Mouse (Mus musculus) embryonic fibroblast, embryonic 13.5 days (primary cell): ENCODE results near the gene Btbd2. TPM values are rescaled to one million over a fixed set of nuclear protein-coding genes. Genes with fewer than 3 reads are reported as not detected.
"Not testable (repeated sequence)": the region's sequence is repeated elsewhere in the genome, so short reads cannot be mapped to it uniquely, and the experiment has no call there.

Experiments used
- H3K27ac ChIP-seq: 2 replicates; pipeline ENCODE4 v1.5.1; 2012; ENCODE audit warnings: low read length, control low read depth, inconsistent platforms; ENCODE audit not compliant: insufficient read depth
- H3K4me1 ChIP-seq: 2 replicates; pipeline ENCODE4 v1.6.1; 2011; ENCODE audit warnings: low read length; ENCODE audit not compliant: control insufficient read depth, insufficient read depth
- H3K4me3 ChIP-seq: 2 replicates; pipeline ENCODE4 v1.5.1; 2011; ENCODE audit warnings: mild to moderate bottlenecking, control low read depth, low read length; ENCODE audit not compliant: insufficient read depth
- CTCF ChIP-seq: IDR thresholded peaks from 2 replicates; pipeline ENCODE4 v1.5.1; 2011; ENCODE audit warnings: mild to moderate bottlenecking, control low read depth, low read length, moderate library complexity, borderline replicate concordance; ENCODE audit not compliant: insufficient read depth
- POLR2A ChIP-seq: IDR thresholded peaks from 2 replicates; pipeline ENCODE4 v1.6.1; 2011; ENCODE audit warnings: low read depth, mild to moderate bottlenecking, control low read depth, low read length, moderate library complexity
- polyA plus RNA-seq: library from polyadenylated mRNA; stranded (reverse); fragments of >200 nt; gene quantifications from 2 replicates; pipeline ENCODE4 v1.2.4, GENCODE M21; 2011; ENCODE audit warnings: low read depth; ENCODE audit not compliant: missing spikeins, insufficient read length

The Btbd2 gene
- polyA plus RNA-seq, 1 experiment = 22.1 TPM

DNA sequence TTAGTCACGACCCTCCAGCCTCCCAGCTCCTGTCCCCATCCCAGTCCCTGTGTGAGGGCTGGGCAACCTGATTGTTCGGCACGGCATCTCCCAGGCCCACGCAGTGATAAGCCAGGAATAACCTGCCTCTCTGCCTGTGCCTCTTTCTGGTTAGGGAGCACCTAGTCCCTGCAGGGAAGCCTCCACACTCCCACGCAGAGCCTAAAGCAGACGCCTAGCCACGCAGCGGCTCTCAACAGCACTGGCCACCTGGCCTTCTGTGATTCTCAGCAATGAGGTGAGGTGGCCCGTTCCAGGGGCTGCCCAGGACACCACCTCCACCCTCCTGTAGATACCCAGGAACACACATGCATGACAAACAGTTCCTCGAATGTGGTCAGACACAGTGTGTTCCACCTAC lies 6.5 kb downstream of the Btbd2 start:
- no peak overlapping the region for H3K27ac ChIP-seq
- TF ChIP-seq POLR2A (no peak), CTCF (no peak)
- H3K4me1 ChIP-seq = peaks cover 3% of the 10 kb centered on the region
- no peak overlapping the region for H3K4me3 ChIP-seq

DNA sequence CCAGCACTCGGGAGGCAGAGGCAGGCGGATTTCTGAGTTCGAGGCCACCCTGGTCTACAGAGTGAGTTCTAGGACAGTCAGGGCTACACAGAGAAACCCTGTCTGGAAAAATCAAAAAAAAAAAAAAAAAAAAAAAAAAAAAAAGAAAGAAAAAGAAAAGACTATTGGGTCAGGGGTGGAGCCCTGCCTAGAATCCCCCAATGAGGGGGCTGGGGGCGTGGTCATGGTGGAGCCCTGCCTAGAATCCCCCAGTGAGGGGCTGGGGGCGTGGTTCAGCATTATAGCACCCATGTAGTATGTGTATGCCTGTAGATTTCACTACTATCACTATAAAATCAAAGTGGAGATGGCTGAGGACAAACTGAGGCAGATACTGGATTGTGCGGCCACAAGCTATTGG lies 7.0 kb downstream of the Btbd2 start:
- H3K4me3 ChIP-seq, H3K27ac ChIP-seq, H3K4me1 ChIP-seq: not testable (repeated sequence)

DNA sequence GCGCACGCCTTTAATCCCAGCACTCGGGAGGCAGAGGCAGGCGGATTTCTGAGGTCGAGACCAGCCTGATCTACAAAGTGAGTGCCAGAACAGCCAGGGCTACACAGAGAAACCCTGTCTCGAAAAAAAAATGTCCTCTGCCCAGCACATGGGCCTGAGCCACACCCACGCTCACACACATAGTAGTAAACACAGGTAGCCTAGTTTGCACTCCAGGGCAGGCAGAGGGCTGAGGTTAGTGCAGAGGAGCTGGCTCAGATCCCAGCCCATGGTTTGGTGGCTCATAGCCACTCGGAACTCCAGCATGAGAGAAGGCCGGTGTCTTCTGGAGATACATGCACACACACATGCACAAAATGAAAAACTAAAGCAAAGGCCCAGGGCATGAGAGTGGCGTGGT lies 9.9 kb downstream of the Btbd2 start:
- H3K4me1 ChIP-seq = no peaks in the 10 kb centered on the region
- H3K27ac ChIP-seq = no peak overlapping the region
- TF ChIP-seq CTCF (no peak), POLR2A (no peak)
- H3K4me3 ChIP-seq = no peak overlapping the region

DNA sequence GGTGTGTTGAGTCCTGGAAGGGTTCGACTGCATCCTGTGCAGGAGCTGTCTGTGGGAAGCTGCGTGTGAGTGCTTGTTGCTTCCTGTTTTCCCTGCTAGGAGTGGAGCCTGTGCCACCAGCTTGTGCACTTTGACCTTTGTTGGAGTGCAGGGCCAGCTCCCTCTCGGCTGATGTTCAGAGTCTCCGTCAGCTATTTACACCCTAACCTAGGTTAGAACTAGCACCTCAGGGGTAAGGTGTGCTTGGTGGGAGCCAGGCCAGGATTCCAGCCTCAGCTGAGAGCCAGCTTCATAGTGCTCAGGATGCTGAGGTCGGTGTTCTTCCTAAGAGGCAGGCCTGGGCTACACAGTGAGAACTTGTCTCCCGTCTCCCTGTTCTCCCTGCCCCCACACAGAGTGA lies 21.5 kb downstream of the Btbd2 start:
- TF ChIP-seq POLR2A (no peak), CTCF (no peak)
- Histone ChIP-seq H3K27ac (no peak overlapping the region), H3K4me3 (no peak overlapping the region), H3K4me1 (no peaks in the 10 kb centered on the region)

DNA sequence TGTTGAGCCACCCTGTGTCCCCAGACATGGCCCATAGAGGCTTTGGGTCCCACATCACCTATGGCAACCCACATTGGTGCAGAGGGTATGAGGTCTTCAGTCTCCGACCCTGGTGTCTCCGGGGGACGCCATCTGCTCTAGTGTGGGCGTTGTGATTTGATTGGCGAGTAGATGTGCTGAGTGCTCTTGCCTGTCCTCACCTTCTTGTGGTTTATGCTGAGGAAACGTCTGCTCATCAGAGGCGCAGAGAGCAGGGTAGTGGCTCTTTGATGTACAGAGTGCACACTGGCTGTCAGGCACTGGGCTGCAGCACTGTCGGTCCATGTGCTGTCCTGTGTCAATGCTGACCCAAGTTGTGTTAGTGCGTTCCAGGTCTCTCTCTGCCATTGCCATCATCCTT lies 27.9 kb downstream of the Btbd2 start:
- TF ChIP-seq CTCF (no peak), POLR2A (no peak)
- H3K4me1 ChIP-seq = 0 out of 2 replicates have a peak, but pooled peaks cover 7% of the 10 kb centered on the region
- H3K4me3 ChIP-seq = no peak overlapping the region
- H3K27ac ChIP-seq = no peak overlapping the region

DNA sequence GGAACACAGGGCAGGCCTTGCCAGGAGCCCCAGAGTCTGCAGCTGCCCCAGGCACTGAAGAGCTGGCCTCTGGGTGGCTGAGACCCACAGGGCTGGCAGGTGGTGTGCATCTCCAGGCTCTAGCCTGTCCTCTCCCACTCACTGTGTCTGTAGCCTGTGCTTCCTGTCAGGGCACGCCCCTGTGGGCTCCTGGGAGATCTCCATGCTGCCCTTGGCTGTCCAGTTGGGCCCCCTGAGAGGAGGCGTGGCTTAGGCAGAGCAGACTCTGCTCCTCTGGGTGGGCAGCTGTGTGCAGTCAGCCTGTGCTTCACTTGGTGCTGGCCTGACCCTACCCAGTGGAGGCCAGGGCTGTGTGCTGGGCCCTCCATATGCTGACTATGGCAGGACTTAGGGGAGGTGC lies 29.2 kb downstream of the Btbd2 start:
- Histone ChIP-seq H3K4me1 (0 out of 2 replicates have a peak, but pooled peaks cover 7% of the 10 kb centered on the region), H3K4me3 (no peak overlapping the region), H3K27ac (no peak overlapping the region)
- no peak for TF ChIP-seq POLR2A
- no peak for TF ChIP-seq CTCF

DNA sequence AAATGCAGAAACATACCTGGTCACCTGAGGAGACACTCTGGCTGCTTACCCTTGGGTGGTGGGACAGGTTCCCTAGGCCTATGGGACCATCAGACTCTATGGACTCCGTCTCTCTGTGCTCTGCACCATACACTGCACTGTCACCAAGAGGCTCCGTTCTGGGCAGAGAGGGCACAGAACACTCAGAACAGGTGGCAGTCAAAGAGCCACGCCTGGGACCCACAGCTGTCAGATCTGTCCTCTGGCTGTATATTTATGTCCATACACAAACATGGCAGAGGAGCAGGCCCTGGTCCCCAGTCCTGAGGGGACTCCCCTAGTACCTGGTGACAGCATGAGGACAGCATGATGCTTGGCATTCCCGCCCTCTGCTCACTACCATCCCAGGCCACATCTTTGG lies 31.1 kb downstream of the Btbd2 start:
- Histone ChIP-seq H3K27ac (no peak overlapping the region), H3K4me1 (0 out of 2 replicates have a peak, but pooled peaks cover 7% of the 10 kb centered on the region), H3K4me3 (no peak overlapping the region)
- TF ChIP-seq CTCF = no peak
- no peak for TF ChIP-seq POLR2A

DNA sequence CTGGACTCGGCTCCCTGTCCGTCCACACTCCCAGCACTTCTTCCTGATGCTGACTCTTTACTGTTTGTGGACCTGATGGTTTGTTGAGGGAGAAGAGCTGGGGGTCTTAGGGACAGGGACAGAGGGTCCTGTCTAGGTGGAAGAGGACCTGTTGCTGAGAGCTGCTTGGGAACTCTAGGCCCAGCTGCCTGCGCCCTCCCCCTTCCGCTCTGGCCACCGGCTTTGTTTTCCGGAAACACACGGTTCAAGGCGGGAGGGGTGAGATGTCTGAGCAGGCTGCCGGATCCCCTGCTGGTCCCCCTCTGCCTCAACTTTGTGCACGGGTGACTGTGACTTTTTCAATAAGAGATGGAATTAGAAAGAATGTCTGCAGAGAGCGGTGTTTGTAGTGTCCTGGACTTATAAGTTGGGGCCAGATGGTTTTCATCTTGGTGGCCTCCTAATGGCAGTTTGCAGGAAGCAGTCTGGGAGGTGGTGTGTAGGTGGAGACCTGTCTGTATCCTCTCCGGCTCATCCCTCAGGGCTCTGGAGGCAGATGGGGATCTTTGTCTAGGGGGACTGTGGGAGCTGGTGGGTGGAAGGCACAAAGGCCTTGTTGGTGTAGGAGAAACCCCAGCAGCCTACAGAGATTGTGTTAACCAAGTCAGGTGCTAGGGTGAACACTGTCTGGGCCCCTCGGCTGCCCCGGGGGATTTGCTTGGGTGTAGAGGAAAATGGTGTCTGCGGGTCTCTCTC lies 33.2 kb downstream of the Btbd2 start:
- Histone ChIP-seq H3K27ac (peak overlapping the region; percentile 63), H3K4me3 (peak overlapping the region; percentile 81), H3K4me1 (0 out of 2 replicates have a peak, but pooled peaks cover 7% of the 10 kb centered on the region)
- TF ChIP-seq POLR2A (0 out of 2 replicates have a peak, but pooled peaks have one; percentile 32), CTCF (no peak)

DNA sequence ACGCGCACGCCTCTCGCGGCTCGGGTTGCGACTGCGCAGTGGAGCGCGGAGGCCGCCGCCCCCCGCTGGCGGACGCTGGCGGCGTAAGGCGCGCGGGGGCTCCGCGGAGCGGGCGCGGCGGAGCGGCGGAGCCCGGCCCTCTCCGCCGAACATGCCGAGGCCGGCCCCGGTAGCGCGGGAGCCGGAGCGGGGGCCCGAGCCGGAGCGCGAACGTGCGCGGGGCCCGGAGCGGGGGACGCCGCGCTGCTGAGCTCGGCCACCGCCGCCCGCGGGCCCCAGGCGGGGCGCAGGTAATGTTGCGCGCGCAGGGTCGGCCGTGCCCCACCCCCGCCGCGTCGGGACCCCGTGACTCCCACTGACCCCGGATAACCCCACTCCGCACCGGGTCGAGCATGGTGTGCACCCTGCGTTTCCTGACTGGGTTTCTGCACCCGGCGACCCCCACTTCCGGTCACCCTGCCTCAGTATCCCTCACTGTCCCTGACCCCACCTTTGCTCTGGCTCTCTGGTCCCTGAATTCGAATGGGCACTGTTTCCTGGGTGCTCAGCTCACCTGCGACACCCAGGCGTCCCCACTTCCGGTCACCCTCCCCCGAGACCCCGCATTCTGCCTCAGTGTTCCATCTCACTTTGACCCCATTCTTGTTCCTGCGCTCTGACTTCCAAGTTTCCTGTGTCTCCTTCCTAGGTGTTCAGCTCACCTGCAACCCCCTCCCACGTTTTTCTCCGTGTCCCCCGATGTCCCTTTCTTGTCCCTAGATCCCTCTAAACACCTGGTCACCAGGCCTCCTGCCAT lies 34.0 kb downstream of the Btbd2 start, which contains the start of gene Csnk1g2:
TSS of gene Csnk1g2 (plus strand) at position 178 of the 796 bp plus-strand sequence.
- H3K4me3 ChIP-seq = peak within 1 kb of the TSS; percentile 81
- H3K27ac ChIP-seq = peak within 1 kb of the TSS; percentile 83
- peak; percentile 67 for TF ChIP-seq POLR2A
- TF ChIP-seq CTCF = no peak
- H3K4me1 ChIP-seq = 0 out of 2 replicates have a peak, but pooled peaks cover 7% of the 10 kb centered on the region
